Mouse (Mus musculus) brain, embryonic 14.5 days (tissue): ENCODE data around the gene Prkag2.

Experiments used
- CTCF ChIP-seq: fragments of 200-500 bp; IDR thresholded peaks from 2 replicates; pipeline ENCODE4 v1.5.1; 2012; ENCODE audit warnings: inconsistent platforms, mild to moderate bottlenecking, moderate library complexity, borderline replicate concordance; ENCODE audit not compliant: insufficient read depth, insufficient read length; ENCODE audit errors: extremely low read depth
- POLR2A ChIP-seq: fragments of 200-500 bp; IDR thresholded peaks from 2 replicates; pipeline ENCODE4 v1.6.1; 2012; ENCODE audit warnings: mild to moderate bottlenecking, inconsistent platforms, borderline replicate concordance; ENCODE audit not compliant: poor library complexity, insufficient read depth, insufficient read length, severe bottlenecking; ENCODE audit errors: extremely low read depth

DNA sequence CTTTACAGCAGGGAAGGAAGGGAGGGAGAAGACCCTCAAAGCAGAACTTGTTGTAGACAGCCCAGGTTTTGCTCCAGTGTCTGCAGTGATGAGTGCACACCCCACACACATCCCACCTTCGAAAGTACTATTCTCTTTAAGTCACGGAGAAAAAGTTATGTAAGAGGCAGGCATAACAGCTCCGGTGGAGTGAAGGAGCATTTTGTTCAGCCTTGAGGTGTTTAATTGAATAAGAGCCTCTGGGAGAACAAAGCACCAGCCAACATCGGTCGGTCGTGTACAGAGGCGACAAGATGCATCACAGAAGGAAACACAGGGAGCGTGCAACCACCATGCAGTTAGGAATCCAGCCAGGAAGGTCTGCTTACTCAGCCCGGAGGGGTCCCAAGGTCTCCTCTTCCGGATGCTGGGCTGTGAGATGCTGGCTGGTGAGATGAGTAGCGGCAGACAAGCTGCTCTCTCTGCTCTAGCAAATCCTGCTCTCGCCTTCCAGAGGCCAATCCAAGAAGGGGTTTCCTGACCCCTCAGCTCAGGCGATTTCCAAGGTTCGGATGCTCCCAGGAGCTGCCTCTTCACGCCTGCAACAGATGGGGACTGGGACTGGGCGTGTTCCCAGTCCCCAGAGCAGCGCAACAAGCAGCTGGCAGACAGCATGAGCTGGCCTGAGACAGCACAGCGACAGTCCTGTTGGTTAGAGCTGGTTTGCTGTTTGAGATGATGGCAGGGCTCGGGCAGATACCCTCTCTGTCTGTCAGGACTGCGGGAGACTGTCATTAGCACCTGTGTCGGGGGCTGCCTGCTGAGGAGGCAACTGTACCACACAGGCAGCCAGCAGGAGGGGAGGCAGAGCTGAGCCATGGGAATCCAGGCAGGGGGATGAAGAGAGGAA is 41.3 kb downstream of the Prkag2 start:
- TF ChIP-seq CTCF, result no peak
- TF ChIP-seq POLR2A, result no peak
